Mouse (Mus musculus) ovary, postnatal 36 days (tissue): ENCODE data around the gene Hist2h2ac.
"Not testable (repeated sequence)": the region's sequence is repeated elsewhere in the genome, so short reads cannot be mapped to it uniquely, and the experiment has no call there.

Experiments used
- DNase-seq: peaks from one replicate; pipeline ENCODE4 v3.0.0; 2022; ENCODE audit warnings: low spot score, mixed read lengths

Gene Hist2h2ac

GRCm38 (mm10) chr3:96181510-96182381, 38.9 kb downstream of the Hist2h2ac start:
- no peak for DNase-seq

- peak; percentile 48 for DNase-seq
These were observed 39.8 kb downstream of the Hist2h2ac start, which contains the start of gene Sv2a for GRCm38 (mm10) chr3:96180727-96181477. Gene Sv2a (plus strand): TSS chr3:96181151.

GRCm38 (mm10) chr3:96179531-96179930, 41.1 kb downstream of the Hist2h2ac start:
- DNase-seq, result no peak

- DNase-seq, result no peak
These were observed 41.8 kb downstream of the Hist2h2ac start for GRCm38 (mm10) chr3:96178902-96179301.

- no peak for DNase-seq
These were observed 42.3 kb downstream of the Hist2h2ac start for GRCm38 (mm10) chr3:96178427-96178826.

- DNase-seq, result no peak
These were observed 45.4 kb downstream of the Hist2h2ac start for GRCm38 (mm10) chr3:96175251-96175650.

GRCm38 (mm10) chr3:96174042-96174441, 46.6 kb downstream of the Hist2h2ac start:
- not testable (repeated sequence) for DNase-seq

- DNase-seq, result no peak
These were observed 47.5 kb downstream of the Hist2h2ac start for GRCm38 (mm10) chr3:96173185-96173584.

GRCm38 (mm10) chr3:96172197-96173178, 48.2 kb downstream of the Hist2h2ac start, which contains the start of gene Sf3b4:
Gene Sf3b4 (plus strand): TSS chr3:96172332.
- peak; percentile 81 for DNase-seq

- DNase-seq, result no peak
These were observed 49.0 kb downstream of the Hist2h2ac start for GRCm38 (mm10) chr3:96171583-96172196.

- no peak for DNase-seq
These were observed 49.6 kb downstream of the Hist2h2ac start for GRCm38 (mm10) chr3:96170976-96171545.
